Comparison of ENCODE assay signal across 35 mouse cellular contexts in genomic region chr9:54308209-54308608, GRCm38 (mm10). TPM values are rescaled to one million over a fixed set of nuclear protein-coding genes. Genes with fewer than 3 reads are reported as not detected.
"Had no signal": no experiment of that assay in that cellular context is flagged by ENCODE, and none has a peak within 500 bp of the region (broad histone marks: within the 10 kb centered on the region; RNA-seq: fewer than 3 reads in every experiment).

No protein-coding gene starts in this region.

- H3K27me3 ChIP-seq: embryonic facial prominence, embryonic 12.5 days; embryonic facial prominence, embryonic 13.5 days; embryonic facial prominence, embryonic 15.5 days; forebrain, embryonic 12.5 days; forebrain, embryonic 13.5 days; forebrain, embryonic 15.5 days had no signal

- H3K4me1 ChIP-seq: embryonic facial prominence, embryonic 12.5 days; embryonic facial prominence, embryonic 15.5 days had no signal

- H3K27ac ChIP-seq: embryonic facial prominence, embryonic 10.5 days; embryonic facial prominence, embryonic 12.5 days; embryonic facial prominence, embryonic 13.5 days; embryonic facial prominence, embryonic 15.5 days; forebrain, embryonic 12.5 days; forebrain, embryonic 13.5 days; forebrain, embryonic 15.5 days; gastrocnemius, adult 2 months; heart, adult 2 months had no signal

- H3K9me3 ChIP-seq: embryonic facial prominence, embryonic 10.5 days; embryonic facial prominence, embryonic 12.5 days; embryonic facial prominence, embryonic 13.5 days; embryonic facial prominence, embryonic 15.5 days; forebrain, embryonic 10.5 days; forebrain, embryonic 12.5 days; forebrain, embryonic 13.5 days; forebrain, embryonic 15.5 days had no signal

- H3K9ac ChIP-seq: embryonic facial prominence, embryonic 12.5 days; embryonic facial prominence, embryonic 13.5 days; embryonic facial prominence, embryonic 15.5 days; forebrain, embryonic 12.5 days; forebrain, embryonic 13.5 days; forebrain, embryonic 15.5 days; forebrain, postnatal 0 days had no signal

- H3K4me3 ChIP-seq: embryonic facial prominence, embryonic 10.5 days; embryonic facial prominence, embryonic 12.5 days; embryonic facial prominence, embryonic 13.5 days; embryonic facial prominence, embryonic 15.5 days; erythroblast, embryonic 14.5 days; forebrain, embryonic 10.5 days; forebrain, embryonic 12.5 days; forebrain, embryonic 13.5 days; forebrain, embryonic 15.5 days; gastrocnemius, adult 2 months; heart, adult 2 months had no signal

- DNase-seq: cerebellum, adult 2 months; cerebellum, adult 8-10 months; cerebellum, adult 9-10 months; cerebellum, adult 9-11 months; cerebellum, postnatal 10 days; cerebellum, postnatal 14 days; cerebellum, postnatal 25 days; cerebellum, postnatal 36 days; forebrain, postnatal 0 days; gastrocnemius, adult 2 months; gastrocnemius, postnatal 10 days; gastrocnemius, postnatal 14 days; gastrocnemius, postnatal 25 days; gastrocnemius, postnatal 36 days; heart, adult 18-20 months; heart, adult 2 months had no signal

- H3K4me2 ChIP-seq: embryonic facial prominence, embryonic 12.5 days; embryonic facial prominence, embryonic 13.5 days; embryonic facial prominence, embryonic 15.5 days; forebrain, embryonic 12.5 days; forebrain, embryonic 13.5 days; forebrain, embryonic 15.5 days had no signal

- H3K36me3 ChIP-seq: embryonic facial prominence, embryonic 10.5 days; embryonic facial prominence, embryonic 12.5 days; embryonic facial prominence, embryonic 13.5 days; embryonic facial prominence, embryonic 15.5 days; forebrain, embryonic 10.5 days; forebrain, embryonic 12.5 days; forebrain, embryonic 15.5 days had no signal

RNA-seq across cellular contexts. Expression of gene Gldn, which starts 21.9 kb away (rescaled TPM):
- total RNA-seq: common myeloid progenitor, adult 5-6 weeks; granulocyte monocyte progenitor cell, adult 5-6 weeks had no signal
- polyA plus RNA-seq: erythroblast, embryonic 14.5 days had no signal

RNA-seq across cellular contexts. Expression of gene Cyp19a1, which starts 40.3 kb away (rescaled TPM):
- total RNA-seq: common myeloid progenitor, adult 5-6 weeks; gastrocnemius, adult 18-20 months; gastrocnemius, adult 2 months; gastrocnemius, adult 8-10 months; gastrocnemius, postnatal 10 days; gastrocnemius, postnatal 14 days; gastrocnemius, postnatal 25 days; gastrocnemius, postnatal 36 days; gastrocnemius, postnatal 4 days; granulocyte monocyte progenitor cell, adult 5-6 weeks; heart, adult 18-20 months; heart, adult 2 months had no signal
- polyA plus RNA-seq: cerebellum, adult 2 months; cortical plate, adult 2 months; embryonic facial prominence, embryonic 10.5 days; embryonic facial prominence, embryonic 11.5 days; embryonic facial prominence, embryonic 13.5 days; embryonic facial prominence, embryonic 14.5 days; embryonic facial prominence, embryonic 15.5 days; forebrain, embryonic 10.5 days; forebrain, embryonic 11.5 days; forebrain, embryonic 12.5 days; gonadal fat pad, adult 2 months; heart, adult 2 months had no signal
